Comparison of ENCODE assay signal across 1 mouse cellular context in the genomic region with DNA sequence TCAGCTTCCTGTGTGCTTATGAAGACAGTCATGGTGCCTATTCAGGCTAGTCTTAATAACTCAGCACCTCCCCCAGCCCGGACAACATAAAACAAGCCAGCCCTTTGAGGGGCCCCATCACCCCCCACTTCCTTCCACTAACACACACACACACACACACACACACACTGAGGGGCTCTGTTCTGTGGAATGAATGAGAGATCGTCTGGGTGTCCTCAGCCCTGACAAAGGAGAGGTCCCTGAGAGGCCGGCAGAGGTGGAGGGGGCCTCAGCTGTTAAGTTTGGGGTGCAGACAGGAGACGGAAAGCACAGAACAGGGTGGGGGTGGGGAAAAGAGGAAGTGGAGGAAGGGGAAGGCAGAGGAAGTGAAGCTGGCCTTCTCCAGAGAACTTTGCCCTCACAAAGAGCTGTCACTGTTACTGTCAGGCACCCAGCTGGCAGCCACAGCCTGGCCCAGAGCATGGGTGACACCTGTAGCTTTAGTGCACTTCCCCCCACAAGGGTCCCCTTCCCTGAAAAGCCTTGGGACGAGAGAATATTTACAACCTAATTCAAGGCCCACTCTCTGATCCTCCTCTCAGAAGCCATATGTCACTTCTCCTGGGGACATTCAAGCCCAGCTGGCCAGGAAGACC.
A peak's percentile ranks its signal among the peaks of the same experiment; 100 is the strongest.
TF ChIP-seq lines count a peak whose summit lies in the region.

No protein-coding gene starts in this region.

TF ChIP-seq in CH12.LX, 34 proteins besides CTCF, POLR2A, EP300 and RAD21 (continued from another document):
- peak; percentile 53 for TF ChIP-seq ELF1 (IDR thresholded peaks at IDR 0.05; ENCODE audit: low read depth, low read length)
- no peak for TF ChIP-seq JUND (conservative IDR thresholded peaks at IDR 0.05; ENCODE audit: low read depth, low read length)
- peak; percentile 62 for TF ChIP-seq TBP (conservative IDR thresholded peaks at IDR 0.05; ENCODE audit: low read depth, low read length)
- peak; percentile 49; the same call in 1 of the 2 replicates for TF ChIP-seq IRF4 (IDR thresholded peaks at IDR 0.05; ENCODE audit: low read depth, low read length)
- peak; percentile 14; the same call in 1 of the 2 replicates for TF ChIP-seq MEF2A (IDR thresholded peaks at IDR 0.05; ENCODE audit: borderline replicate concordance, low read depth, low read length)
- TF ChIP-seq TCF12 (IDR thresholded peaks at IDR 0.05; ENCODE audit: low read depth, low read length): peak; percentile 71; the same call in 1 of the 2 replicates
- no peak for TF ChIP-seq GABPA (IDR thresholded peaks at IDR 0.05; ENCODE audit: insufficient replicate concordance, low read depth, low read length)
- TF ChIP-seq CHD2 (IDR thresholded peaks at IDR 0.05; ENCODE audit: low read length): peak; percentile 93
- no peak for TF ChIP-seq ZMIZ1 (IDR thresholded peaks at IDR 0.05; ENCODE audit: low read depth, low read length)
- peak; percentile 64 for TF ChIP-seq SIN3A (IDR thresholded peaks at IDR 0.05; ENCODE audit: low read length)
- TF ChIP-seq NRF1 (IDR thresholded peaks at IDR 0.05; ENCODE audit: low read depth, low read length): no peak
- no peak for TF ChIP-seq RCOR1 (conservative IDR thresholded peaks at IDR 0.05; ENCODE audit: low read depth, low read length)
- peak; percentile 22; the same call in 1 of the 2 replicates for TF ChIP-seq ZNF384 (IDR thresholded peaks at IDR 0.05; ENCODE audit: low read depth, low read length)
- TF ChIP-seq UBTF (IDR thresholded peaks at IDR 0.05; ENCODE audit: low read depth, low read length): no peak
- TF ChIP-seq POLR2AphosphoS2 (IDR thresholded peaks at IDR 0.05; ENCODE audit: low read depth, low read length): no peak
- TF ChIP-seq HCFC1 (IDR thresholded peaks at IDR 0.05; ENCODE audit: low read depth, low read length): peak; percentile 56; the same call in 1 of the 2 replicates
- no peak for TF ChIP-seq USF2 (conservative IDR thresholded peaks at IDR 0.05; ENCODE audit: low read depth, low read length)
- TF ChIP-seq PAX5 (IDR thresholded peaks at IDR 0.05; ENCODE audit: low read length): no peak
- no peak for TF ChIP-seq E2F4 (IDR thresholded peaks at IDR 0.05; ENCODE audit: insufficient replicate concordance, low read depth, low read length)
- no peak for TF ChIP-seq MAZ (IDR thresholded peaks at IDR 0.05; ENCODE audit: low read depth, low read length)
- TF ChIP-seq MAFK (IDR thresholded peaks at IDR 0.05; ENCODE audit: insufficient replicate concordance, low read length): no peak
- TF ChIP-seq NELFE (IDR thresholded peaks at IDR 0.05; ENCODE audit: low read depth, low read length): peak; percentile 44; the same call in 1 of the 2 replicates
- 0 out of 2 replicates have a peak, but pooled peaks have one; percentile 33 for TF ChIP-seq MXI1 (IDR thresholded peaks at IDR 0.05; ENCODE audit: low read depth, low read length)
